Mouse (Mus musculus): ENCODE measurements at regions not wholly inside any gene's neighbourhood (a gene's known extent, or its start where the extent isn't known, plus 50 kb on each side); places are given as distances from the start of the nearest gene placed in this dataset.

DNA sequence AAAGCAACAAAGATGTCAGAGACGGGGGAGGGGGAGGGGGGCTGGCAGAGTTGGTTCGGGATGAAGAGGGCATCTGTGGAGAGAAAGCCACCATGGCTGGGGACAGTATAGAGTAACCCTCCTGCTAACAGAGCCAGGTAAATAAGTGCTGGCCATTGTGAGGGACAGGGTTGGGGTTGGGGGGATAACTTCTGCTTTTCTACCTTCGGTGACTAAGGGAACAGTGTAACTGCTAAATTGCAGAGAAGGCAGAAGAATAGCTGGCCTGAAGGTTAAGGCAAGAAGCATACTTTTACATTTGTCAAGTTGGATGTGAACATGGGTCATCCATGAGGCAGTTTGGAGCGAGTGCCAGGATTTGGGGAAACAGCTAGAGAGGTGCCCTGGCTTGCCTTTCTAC is 395.1 kb downstream of the H2al1j start:
- no peak for DNase-seq (ENCODE audit: low spot score)

DNA sequence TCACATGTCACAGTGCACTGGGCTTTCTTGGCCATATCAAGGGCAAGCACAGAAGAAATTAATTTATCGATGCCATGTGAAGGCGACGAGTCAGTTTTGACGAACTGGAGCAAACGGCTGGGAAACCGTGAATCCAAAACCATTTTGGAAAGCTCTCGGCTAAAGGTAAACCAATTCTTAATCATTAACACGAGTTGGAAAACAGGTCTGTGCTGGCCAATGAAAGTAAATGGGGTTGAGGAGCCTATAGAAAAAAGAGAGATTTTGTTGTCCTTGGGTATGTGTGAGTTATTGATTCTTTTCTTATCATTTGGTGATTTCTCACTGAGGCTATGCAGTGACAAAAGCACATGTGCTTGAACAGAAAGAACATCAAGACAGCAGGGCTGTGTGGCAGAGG is 397.1 kb downstream of the H2al1j start:
- DNase-seq (ENCODE audit: low spot score): no peak

DNA sequence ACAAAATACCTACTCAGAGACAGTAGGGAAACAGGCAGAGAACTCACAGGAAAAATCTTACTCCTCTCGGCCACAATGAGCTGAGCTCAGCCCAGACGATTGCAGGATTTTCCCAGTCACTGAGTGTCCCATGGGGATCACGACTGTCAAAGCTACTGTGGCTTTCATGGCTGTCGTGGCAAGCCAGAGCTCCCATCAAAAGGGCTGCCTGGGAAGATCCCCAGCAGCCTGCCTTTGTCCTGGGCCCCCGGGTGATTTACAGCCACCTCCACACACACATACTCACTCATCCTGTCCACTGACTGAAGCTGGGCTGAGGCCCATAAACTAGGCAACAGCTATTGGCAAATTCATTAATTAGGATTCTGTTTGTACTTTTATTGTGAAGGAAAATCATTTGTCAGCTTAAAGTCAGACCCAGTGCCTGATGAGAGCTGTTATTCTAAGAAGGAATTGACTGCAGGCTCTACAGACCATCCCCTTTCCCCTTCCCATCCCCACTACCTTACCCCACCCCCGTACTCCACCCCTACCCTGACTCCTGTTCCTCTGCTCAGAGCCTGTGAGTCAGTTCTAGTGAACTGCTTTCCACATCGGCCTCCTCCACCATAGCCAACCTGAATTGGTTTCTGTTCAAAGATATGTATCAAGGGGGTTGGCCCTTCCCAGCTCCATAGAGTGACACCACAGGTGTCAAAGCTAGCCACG is 399.1 kb downstream of the H2al1j start:
- no peak for DNase-seq (ENCODE audit: low spot score)

DNA sequence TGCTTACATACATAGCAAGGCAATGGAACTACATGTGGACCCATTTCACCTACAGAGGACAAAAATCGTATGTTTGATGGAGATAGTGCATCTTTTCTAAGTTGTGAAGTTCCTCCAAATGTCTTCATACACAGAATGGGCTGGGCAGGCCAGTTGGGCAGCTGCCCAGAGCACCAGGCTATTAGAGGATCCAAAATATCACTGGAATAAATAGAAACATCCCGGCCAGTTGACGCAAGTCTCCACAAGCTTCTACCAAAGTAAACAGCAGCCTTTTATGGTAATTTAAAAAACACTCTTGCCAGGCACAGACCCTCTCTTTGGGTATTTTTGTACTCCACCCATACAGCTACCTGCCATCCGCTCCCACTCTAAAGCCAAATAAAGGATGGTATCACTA is 400.9 kb downstream of the H2al1j start:
- DNase-seq (ENCODE audit: low spot score): no peak

DNA sequence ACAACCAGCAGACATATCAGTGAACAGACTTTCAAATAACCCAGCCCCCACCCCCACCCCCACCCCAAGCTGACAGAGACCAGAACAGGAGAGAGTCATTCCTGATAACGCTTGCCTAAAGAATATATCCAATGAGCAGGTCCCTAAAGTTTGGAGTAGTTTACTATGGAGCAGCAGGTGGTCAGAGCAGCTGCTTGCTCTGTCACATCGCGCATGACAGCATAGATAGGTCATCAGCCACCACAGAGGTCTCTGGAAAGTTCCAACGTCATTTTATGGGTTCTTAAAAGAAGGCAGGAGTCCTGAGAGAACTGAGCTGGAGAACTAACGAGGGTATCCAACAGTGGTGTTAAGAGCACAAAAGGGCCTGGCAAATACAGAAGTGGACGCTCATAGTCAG is 402.4 kb downstream of the H2al1j start:
- DNase-seq (ENCODE audit: low spot score): no peak

DNA sequence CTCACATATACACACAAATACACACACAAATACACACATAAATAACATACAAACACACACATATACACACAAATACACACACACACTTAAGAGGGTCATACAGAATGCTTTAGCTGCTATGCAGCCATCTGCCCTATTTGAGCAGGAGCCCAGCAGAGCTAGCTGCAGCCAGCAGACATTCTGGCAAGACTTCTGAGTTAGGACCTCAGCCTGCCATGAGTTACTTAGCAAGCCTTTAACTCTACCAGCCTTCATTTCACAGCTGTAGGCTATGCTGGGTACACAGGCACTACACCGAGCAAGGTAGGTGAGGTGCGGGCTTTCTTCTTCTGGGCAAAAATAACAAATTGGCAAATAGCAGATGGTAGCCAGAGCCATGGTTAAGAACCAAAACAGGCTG is 404.7 kb downstream of the H2al1j start:
- DNase-seq (ENCODE audit: low spot score): no peak

DNA sequence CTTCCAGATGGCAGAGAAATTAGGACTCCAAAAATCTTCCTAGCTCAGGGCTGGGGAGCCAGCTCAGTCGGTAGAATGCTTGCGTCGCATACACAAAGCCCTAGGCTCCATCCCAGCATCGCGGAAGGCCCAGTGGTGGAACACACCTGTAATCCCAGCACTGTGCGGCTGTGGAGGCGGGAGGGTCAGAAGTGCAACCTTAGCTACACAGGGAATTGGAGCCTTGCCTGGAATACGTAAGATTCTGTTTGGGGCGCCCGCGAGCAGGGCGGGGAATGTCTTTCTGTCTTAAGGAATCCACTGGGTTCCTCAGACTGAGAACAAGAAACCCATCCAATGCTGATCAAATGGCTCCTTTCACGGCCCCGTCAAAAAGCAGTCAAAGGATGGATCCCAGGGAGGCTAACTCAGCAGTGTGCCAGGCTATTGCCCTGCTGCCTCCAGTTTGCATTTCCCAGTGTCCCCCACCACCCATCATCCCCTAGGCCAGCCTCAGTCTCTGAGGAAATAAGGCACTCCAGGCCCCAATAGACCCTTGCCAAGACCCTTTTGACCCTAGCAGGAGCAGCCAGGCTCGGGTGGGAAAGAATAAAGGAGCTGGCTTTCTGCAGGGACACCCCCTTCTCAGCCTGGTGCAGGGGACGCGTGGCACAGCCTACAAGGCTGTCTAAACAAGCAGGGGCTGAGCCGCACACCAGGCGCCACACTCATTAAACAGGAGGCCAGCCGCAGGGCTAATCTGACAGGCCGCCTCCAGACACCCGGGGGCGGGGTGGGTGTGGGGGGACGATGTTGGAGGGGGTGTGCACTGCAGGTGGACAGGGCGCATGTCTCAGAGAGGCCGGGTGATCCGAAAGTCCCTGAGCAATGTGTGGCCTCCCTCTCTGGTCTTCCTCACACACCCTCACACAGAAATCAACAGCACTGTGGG is 407.1 kb downstream of the H2al1j start:
- DNase-seq (ENCODE audit: low spot score): no peak

DNA sequence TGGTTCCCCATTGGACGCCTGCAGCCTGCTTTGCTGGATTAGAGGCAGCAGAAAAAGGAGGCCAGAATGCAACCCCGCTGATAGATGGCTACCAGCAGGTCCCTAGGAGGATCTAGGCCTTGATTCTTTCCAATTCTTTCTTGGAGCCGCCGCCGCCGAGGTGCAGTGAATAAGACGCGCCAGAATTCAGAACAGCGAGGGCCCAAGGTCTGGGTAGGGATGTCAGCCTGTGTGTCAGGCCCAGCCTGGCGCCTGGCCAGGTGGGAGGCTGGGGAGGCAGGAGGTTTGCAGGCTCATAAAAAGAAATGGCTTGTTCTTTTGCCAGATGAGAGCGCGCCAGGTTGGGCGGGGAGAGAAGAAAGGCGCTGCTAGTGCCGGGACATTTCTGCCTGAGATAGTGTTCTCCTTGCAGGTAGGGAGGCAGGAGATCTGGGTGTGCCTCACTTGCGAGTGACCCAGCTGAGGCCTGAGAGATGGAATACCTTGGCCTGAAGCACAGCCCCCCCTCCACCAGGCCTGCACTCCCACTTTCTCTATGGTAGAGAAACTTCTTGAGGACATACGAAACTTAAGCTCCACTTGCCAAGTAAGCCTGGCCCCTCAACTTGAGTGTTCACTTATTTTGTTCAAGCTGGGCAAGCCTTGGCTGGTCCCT is 408.0 kb downstream of the H2al1j start:
- DNase-seq (ENCODE audit: low spot score): peak; percentile 23

DNA sequence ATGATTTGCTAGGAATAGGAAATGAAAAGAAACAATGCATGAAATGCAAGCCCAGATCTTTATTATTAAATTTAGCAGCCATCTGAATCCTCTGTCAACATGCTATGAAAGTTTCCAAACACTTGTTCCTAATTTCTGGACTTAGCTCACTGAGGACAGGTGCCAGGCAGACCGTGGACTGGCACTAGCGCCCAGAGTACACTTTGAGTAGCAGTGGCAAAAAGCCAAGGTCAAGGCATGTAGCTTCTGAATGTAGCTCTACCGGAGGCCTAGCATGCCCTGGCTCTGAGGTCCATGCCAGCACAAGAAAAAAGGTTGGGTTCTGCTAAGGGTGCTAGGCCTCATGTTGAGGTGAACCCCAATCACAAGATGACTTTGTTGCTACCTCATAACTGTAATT is 408.9 kb downstream of the H2al1j start:
- no peak for DNase-seq (ENCODE audit: low spot score)

DNA sequence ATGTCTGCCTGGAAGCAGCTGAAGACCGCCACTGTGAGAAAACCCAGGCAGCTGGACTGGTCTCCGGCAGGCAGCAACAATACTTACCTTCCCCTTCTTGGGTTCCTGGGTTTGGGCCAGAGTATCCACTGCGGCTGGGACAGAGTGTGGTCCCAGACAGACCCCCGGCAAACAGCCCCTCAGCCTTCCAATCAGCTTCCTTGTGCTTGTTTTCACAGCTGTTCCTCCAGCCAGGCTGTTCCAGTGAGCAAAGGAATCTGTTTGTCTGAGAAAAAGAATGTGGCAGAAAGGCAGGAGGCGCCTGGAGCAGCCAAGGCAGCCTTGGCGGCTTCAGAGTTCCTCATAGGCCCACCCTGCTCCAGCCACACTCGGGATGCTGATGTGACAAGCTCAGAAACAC is 411.9 kb downstream of the H2al1j start:
- no peak for DNase-seq (ENCODE audit: low spot score)

DNA sequence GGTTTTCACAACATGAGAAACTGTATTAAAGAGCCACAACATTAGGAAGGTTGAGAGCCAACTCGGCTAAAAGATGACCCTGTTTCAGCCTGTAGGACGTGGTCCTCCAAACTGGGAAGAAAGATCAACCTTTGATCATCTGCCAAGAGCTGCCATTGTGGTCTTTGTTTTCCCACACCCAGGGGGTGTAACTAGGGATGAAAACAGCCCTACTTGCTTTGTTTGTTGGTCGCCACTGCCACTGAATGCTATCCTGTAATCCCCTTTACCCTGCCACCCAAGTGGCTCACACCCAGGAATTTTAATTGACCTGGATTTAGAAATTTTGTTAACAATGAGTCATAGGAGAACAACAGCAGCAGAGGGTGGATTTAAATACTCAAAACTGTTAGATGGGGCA is 414.2 kb downstream of the Bcor start:
- DNase-seq (ENCODE audit: low spot score): no peak

DNA sequence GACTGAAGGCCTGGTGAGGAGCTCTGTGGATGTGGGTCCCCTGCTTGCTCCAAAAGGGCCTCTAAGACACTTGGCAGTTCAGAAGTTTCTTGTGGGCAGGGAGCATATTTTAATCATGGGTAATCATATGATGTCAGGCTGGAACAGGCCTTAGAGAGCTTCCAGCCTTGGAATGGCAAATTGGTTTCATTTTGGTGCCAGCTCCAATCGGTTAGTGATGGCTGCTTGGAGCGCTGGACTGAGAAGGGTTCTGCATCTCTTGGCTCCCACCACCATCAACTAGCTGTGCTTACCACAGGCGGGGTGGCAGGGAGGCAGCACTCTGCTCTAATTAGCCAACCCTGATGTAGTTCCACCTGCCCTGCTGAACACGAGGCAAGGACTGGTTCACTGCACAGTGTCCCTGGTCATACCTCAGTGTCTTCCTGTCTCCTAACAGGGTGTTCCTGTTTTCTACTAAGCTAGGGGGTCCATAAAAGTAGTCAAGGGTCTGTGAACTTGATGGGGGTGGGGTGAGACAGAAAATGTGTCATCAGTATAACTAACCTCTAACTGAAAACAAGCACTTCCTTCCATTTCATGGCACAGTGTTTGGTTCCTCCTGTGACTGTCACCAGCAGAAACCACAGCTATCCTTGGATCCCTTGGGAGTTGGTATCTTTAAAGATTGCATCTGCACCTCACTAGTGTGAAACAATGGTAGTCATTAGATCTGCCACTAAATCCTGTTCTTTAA is 412.6 kb downstream of the Bcor start:
- DNase-seq (ENCODE audit: low spot score): no peak

DNA sequence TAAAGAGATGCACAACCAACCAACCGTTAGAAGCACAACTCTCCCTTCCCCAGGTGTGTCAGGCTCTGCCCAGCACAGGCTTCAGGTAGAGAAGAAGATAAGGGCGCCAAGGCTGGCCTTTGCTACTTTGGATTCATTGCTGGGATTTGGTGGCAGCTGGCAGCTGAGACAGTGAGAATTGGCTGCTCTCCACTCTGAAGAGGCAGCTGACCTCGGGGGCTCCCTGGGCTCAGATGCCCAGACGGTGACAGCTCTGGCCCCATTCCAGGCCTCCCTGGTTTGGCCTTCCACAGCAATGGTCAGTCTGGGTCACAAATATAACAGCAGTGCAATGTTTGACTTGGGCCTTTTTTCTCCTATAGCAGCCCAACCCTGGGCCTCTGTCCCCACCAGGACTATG is 411.9 kb downstream of the Bcor start:
- no peak for DNase-seq (ENCODE audit: low spot score)

DNA sequence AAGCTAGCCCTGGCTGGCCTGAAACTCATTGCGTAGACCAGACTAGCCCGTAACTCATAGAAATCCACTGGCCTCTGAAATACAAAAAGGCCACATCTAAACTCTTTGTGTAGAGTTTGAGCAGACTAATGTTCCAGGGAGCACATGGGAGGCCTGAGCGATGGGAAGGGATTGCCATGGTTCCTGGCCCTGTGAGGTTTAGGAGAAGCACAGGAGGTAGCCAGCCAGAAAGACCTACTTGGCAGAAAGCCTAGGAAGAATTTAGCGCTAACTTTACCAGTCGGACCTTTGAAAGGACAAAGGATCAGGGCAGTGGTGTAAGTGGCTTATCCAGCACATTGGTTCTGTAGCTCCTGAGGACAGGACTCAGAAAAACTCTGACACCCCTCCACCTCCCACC is 407.6 kb downstream of the Bcor start:
- DNase-seq (ENCODE audit: low spot score): no peak

DNA sequence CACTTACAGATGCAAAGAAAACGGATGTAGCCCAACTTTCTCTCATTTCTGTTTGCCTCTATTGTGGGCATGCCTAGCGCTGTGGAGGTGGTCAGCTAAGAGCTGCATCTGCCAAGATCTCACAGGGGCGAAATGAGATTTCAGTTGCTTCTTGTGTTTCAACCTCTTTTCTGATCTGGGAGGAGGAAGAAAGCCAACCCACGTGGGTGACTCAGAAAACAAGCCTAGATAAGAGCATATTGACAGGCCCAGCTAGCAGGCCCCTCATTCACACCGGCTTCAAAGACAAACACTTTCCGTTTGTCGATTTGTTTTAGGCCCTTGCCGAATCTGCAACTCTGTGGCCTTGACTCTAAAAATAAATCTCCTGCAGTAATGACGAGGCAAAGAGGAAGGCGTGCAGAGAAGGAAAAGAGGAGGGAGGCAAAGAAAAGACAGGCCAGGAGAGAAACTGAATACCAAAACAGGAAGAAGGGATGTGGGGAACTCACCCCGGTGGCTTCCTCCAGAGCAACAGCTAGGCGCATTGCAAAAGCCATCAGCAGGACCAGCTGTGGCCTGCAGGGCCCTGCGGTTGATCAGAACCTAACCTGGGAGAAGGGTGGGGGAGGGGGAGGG is 407.1 kb downstream of the Bcor start:
- no peak for DNase-seq (ENCODE audit: low spot score)

DNA sequence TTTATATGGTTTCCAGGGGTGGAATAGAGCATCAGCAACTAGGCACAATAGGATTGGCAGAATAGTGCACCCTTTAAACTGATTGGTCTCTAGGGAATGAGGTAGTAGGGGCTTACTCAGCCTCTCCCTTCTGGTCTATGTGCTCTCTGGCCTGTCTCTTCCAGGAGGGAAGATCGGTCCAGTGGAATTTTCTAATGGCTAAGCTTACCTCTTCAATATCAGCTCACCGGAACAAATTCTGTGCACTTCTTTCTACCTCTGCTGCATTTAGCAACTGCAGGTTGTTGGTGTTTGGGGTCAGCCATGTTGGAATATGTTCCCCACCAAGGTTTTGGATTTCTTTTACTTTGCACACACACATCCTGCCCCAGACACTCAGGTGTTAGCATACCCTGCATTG is 405.1 kb downstream of the Bcor start:
- no peak for DNase-seq (ENCODE audit: low spot score)

DNA sequence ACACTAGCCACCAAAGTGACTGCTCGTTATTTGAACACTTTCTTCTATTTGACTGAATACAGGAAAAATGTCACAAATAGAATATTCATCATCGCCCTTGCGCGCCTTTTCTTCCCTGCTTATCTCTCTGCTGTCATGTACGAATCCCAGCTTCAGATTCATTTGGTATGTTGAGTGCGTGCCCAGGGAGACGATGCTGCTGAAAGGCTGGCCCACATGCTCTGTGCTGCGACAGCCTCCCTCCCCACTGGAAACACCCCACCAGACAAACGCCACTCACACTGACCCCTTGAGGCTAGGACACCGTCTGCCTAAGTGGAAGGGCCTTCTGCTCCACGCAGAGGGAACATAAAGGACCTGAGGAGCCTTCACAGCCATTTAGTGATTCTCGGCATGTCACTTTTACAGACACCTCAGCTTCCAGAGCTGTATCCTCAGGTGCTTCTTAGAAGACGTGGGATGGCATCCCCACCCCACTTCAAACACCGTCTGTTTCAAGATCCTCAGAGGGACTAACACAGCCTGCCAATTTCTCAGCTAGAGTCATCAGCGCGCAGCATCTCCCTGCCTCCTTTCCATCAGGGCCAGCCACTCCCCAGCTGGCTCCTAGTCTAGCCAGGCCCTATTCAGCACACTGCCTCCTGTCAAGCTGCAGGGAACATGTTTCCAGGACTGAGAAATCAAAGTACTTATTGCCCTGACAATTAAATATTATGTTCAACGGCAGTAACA is 396.6 kb downstream of the Bcor start:
- no peak for DNase-seq (ENCODE audit: low spot score)

DNA sequence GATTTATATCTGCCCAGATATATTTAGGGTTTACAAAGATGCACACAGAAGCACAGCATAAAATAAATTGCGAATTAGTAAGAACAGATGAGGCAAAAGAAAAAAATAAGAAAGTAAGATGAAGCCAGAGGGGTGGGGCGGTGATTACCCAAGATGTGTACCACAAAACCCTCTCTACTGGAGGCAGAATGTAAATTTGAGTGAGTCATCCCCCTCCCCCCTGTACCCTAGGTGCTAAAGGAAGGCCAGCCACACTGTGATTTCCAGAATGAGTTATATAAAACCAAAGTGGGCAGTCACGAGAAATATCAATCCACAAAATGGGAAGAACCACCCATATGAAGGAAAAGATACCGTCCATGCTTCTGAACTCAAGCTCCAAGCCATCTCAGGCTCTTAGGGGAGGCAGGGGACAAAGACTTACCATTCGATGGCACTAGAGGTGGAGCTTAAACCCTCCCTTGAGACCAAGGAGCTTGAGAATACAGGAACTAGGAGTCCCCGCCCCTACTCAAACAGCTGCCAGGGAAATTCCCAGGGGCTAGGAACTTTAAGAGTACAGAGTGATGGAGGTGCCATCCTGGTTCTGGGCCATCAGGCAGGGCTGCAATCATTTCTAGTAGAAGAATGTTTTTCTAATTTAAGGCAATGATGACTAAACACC is 383.8 kb downstream of the Bcor start:
- DNase-seq (ENCODE audit: low spot score): no peak

DNA sequence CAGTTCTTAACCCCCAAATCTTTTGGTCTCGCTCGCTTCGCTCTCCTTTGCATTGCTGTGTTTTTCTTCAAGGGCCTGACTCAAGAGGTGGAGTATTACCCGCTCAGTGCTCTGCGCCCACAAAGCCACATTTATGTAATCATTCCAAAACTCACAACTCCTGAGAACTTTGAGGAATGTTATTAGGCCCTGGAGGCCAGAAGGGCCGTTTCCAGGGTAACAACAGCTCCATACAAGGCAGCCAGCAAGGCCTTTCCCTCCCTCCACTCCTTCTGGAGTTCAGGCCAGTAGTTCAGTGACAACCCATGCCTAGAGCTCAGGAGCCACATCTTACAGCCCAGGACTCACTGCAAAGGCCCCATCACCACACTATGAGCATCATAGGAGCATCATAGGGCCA is 365.1 kb downstream of the Bcor start:
- no peak for DNase-seq (ENCODE audit: low spot score)

DNA sequence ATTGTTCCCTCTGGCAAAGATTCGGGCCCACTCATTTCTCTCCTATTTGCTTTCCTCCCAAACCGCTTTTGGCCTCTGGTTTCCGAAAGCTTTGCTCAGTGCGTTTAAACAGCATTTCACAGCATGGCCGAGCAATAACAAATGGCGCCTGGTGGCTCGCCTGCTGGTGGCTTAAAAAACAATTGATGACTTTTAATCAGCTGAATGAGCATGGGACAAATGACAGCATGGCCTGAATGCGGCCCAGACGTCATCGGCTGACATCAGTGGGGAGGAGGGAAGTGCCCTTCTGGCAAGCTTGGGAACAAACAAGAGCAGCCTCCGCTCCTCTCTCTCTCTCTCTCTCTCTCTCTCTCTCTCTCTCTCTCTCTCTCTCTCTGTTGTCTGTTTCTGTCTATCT is 362.3 kb downstream of the Bcor start:
- DNase-seq (ENCODE audit: low spot score): no peak

DNA sequence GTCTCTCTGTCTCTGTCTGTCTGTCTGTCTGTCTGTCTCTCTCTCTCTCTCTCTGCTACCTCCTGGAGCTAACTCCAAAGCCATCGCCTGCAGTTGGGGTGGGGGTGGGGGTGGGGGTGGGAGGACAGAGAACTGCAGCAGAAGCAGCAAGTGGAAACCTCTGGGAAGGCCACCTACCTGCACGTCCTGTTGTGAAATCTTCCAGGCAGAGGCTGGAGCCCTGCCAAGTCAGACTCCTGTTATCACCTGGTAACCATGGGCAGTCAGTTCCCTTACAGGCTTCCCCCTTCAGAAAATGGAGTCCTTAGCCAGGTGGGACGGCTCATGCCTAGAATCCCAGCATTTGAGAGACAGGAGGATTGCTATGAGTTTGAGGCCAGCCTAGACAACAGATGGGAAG is 361.8 kb downstream of the Bcor start:
- DNase-seq (ENCODE audit: low spot score): no peak

All from urinary bladder, postnatal 10 days (tissue).